Mouse (Mus musculus): ENCODE measurements around the gene Actn1.

The Actn1 gene

DNA sequence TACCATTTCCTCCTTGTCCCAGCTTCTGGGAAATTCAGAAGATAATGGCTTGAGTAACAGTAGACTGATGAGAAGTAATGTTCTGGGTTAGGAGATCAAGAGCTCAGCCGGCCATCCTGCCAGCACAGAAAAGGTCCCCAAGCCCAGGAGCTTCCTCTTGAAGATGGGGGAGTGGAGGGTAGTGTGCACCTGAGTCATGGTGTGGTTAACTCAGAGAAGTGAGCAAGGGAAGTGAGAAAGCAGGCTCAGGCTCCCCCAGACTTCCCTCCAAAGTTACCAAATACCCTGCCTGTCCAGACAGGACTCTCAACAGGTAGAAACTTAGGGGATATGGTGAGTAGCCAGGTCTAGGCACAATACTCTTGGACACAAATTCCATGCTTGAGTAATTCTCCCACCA lies 24.9 kb downstream of the Actn1 start:
- POLR2A ChIA-PET: interaction anchor here in 2 of 4 experiments (0.8 to 39.5 kb wide), 7 partner anchors 11 to 25 kb away, joined by 3 to 471 read pairs (median 5); partner anchors contain the start of gene Actn1 (in 2 of the 2)
- CTCF ChIA-PET: no interaction called here

GRCm38 (mm10) chr12:80234226-80234625 lies 25.9 kb downstream of the Actn1 start:
- ChIA-PET POLR2A (interaction anchor here in 3 of 4 experiments (0.6 to 39.5 kb wide), 18 partner anchors 10 to 973 kb away, joined by 3 to 471 read pairs (median 3); partner anchors contain the start of gene Actn1 (in 1 of the 3)), CTCF (interaction anchor here in 3 of 4 experiments (0.6 to 1.1 kb wide), 5 partner anchors 11 to 336 kb away, joined by 3 to 9 read pairs (median 3); no protein-coding TSS in a partner anchor)

DNA sequence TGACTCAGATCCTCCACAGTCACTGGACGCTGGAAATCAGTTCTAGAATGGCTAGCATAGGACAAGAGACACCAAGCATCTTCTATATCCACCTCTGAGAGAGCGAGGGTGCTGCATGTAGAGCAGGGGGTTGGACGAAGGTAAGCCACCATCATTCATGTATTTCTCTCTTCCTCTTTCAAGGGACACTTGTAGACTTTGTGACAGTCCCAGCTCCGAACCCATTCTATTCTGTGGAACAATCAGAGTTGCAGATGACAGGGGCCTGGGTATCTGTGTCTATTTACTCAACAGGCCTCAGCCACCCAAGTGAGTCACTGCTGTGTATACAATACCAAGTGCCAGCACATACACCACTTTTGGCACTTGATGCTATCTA lies 27.3 kb downstream of the Actn1 start:
- ChIA-PET CTCF (interaction anchor here in 1 of 4 experiments (0.9 kb wide), 1 partner anchor 33 kb away, joined by 3 read pairs; no protein-coding TSS in a partner anchor), POLR2A (interaction anchor here in 2 of 4 experiments (1.1 to 39.5 kb wide), 8 partner anchors 7 to 38 kb away, joined by 3 to 471 read pairs (median 18); partner anchors contain the start of gene Actn1 (in 1 of the 2))

- ChIA-PET CTCF (interaction anchor here in 1 of 4 experiments (0.9 kb wide), 1 partner anchor 33 kb away, joined by 3 read pairs; no protein-coding TSS in a partner anchor), POLR2A (interaction anchor here in 3 of 4 experiments (0.5 to 39.5 kb wide), 15 partner anchors 8 to 685 kb away, joined by 3 to 471 read pairs (median 4); partner anchors contain the start of gene Actn1 (in 1 of the 3))
Measured at GRCm38 (mm10) chr12:80232076-80232839, 27.9 kb downstream of the Actn1 start.

- ChIA-PET POLR2A (interaction anchor here in 3 of 4 experiments (0.5 to 39.5 kb wide), 14 partner anchors 9 to 433 kb away, joined by 3 to 471 read pairs (median 6); partner anchors contain the start of gene Actn1 (in 1 of the 3)), CTCF (interaction anchor here in 2 of 4 experiments (0.6 to 0.7 kb wide), 2 partner anchors 17 to 109 kb away, joined by 3 to 17 read pairs; no protein-coding TSS in a partner anchor)
Measured at GRCm38 (mm10) chr12:80231317-80231716, 28.9 kb downstream of the Actn1 start.

DNA sequence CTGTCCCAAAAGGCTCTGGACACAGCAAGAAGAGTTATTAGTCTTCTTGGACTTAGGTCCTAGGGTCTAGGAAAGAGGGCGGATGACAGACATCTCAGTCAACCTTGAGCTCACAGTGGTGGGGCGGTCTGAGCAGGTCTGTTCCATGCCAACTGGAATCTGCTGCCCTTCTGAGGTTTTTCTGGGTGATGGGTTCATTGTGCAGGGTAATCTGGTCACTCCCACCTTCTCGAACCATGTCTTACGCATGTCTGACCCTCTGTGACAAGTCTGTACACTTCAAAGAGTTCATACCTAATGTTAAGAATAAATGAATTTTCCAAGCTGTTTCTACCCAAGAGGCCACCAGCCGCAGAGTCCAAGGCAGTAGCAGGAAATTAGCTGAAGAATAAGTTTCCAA lies 29.3 kb downstream of the Actn1 start:
- CTCF ChIA-PET: interaction anchor here in 3 of 4 experiments (0.7 to 5.5 kb wide), 3 partner anchors 33 to 109 kb away, joined by 7 to 20 read pairs (median 17); no protein-coding TSS in a partner anchor
- POLR2A ChIA-PET: interaction anchor here in 3 of 4 experiments (0.5 to 39.5 kb wide), 18 partner anchors 8 to 432 kb away, joined by 3 to 471 read pairs (median 4); partner anchors contain the start of gene Actn1 (in 1 of the 3)

- CTCF ChIA-PET: interaction anchor here in 3 of 4 experiments (0.7 to 5.5 kb wide), 5 partner anchors 9 to 177 kb away, joined by 3 to 20 read pairs (median 3); no protein-coding TSS in a partner anchor
Measured at GRCm38 (mm10) chr12:80230111-80230700, 30.0 kb downstream of the Actn1 start.

DNA sequence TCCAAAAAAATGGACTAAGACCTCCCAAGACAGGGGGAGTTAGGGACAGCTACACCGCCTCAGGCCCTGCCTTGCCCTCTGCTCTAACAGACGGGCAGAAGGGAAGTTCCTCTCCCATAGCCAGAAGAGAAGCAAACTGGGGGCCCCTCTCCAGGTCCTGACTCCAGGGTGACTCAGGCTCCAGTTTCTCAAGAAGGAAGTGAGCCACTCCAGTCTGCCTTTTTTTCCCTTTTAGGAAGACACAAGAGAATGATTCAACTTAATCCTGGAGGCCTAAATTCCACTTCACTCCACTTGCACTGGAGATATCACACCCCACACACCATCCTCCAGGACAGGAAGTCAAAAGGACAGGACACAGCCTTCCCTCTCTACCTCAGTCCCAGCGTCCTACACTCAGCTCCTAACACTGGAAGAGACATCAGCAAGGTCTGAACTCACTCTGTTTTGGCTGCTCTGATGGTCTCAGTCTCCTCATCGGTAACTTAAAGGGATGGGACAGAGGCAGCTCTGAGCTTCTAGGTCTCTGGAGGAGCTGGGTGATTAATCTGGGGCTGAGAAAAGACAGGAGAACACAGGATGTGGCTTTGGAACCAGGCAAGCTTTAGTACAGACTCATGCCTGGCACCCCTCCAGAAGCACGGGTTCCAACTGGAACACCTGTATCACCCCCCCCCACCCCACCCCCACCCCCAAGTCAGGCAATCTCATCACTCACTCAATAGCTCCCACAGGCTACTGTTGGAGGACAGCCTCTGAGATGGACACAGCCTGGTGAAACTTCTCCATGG lies 31.0 kb downstream of the Actn1 start:
- CTCF ChIA-PET: interaction anchor here in 3 of 4 experiments (0.6 to 5.5 kb wide), 5 partner anchors 10 to 57 kb away, joined by 3 to 20 read pairs (median 7); no protein-coding TSS in a partner anchor
- POLR2A ChIA-PET: interaction anchor here (0.6 to 39.5 kb wide), 23 partner anchors 8 to 146 kb away, joined by 3 to 471 read pairs (median 4); partner anchors contain the start of gene Actn1 (in 1 of the 4)

More at GRCm38 (mm10) chr12:80230111-80230700, 30.0 kb downstream of the Actn1 start:
- POLR2A ChIA-PET: interaction anchor here (0.7 to 39.5 kb wide), 24 partner anchors 8 to 458 kb away, joined by 3 to 471 read pairs (median 4); partner anchors contain the start of gene Actn1 (in 1 of the 4)

DNA sequence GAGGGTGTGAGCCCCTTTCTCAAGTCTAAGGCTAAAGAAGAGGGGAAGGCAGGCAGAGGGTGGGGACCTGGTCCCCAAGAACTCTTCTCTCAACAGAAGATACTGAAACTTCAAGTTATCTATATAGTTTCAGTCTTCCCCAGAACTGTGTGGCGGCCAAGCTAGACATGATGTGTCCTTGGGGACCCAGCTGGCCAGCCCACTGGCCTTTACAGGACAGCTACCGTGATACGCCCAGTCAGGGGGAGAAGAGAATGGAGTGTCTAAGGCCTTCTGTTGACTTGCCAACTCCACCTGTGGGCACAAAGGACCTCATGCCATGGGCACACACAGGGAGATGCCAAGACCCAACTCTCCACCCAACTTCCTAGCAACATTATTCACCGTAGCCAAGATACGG lies 31.8 kb downstream of the Actn1 start:
- ChIA-PET POLR2A (interaction anchor here (0.6 to 39.5 kb wide), 19 partner anchors 8 to 801 kb away, joined by 3 to 471 read pairs (median 6); partner anchors contain the start of genes Actn1 (in 2 of the 4) and Zfp36l1 (in 1 of the 4)), CTCF (interaction anchor here in 3 of 4 experiments (0.5 to 5.5 kb wide), 5 partner anchors 28 to 166 kb away, joined by 3 to 20 read pairs (median 4); no protein-coding TSS in a partner anchor)

DNA sequence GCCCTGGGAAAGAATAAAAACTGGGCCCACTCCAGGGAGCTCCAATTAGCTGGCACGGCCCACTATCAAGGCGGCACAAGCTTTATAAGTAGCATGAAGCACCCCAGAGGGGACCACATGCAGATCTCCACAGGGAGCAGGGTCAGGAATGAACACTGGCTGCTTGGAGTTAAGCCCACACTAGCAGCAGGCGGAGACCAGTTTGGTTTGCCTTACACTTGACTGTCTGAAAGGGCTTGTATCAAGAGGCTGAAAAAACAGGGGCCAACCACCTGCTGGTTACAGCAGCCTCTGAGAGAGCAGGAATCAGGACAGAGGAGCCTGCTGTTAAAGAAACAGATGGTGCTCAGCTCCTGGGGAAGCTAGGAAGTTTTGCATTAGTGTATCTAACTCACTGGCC lies 32.3 kb downstream of the Actn1 start:
- CTCF ChIA-PET: interaction anchor here in 3 of 4 experiments (0.5 to 5.5 kb wide), 7 partner anchors 24 to 165 kb away, joined by 3 to 20 read pairs (median 5); no protein-coding TSS in a partner anchor
- POLR2A ChIA-PET: interaction anchor here (0.6 to 39.5 kb wide), 23 partner anchors 8 to 802 kb away, joined by 3 to 471 read pairs (median 6); partner anchors contain the start of genes Actn1 (in 2 of the 4) and Zfp36l1 (in 1 of the 4)

- ChIA-PET CTCF (interaction anchor here (0.6 to 5.5 kb wide), 5 partner anchors 26 to 469 kb away, joined by 4 to 20 read pairs (median 6); no protein-coding TSS in a partner anchor), POLR2A (interaction anchor here (0.6 to 39.5 kb wide), 18 partner anchors 6 to 119 kb away, joined by 3 to 471 read pairs (median 6); partner anchors contain the start of gene Actn1 (in 3 of the 4))
Measured at GRCm38 (mm10) chr12:80226101-80226500, 34.1 kb downstream of the Actn1 start.

GRCm38 (mm10) chr12:80224241-80224731 lies 35.9 kb downstream of the Actn1 start:
- ChIA-PET CTCF (interaction anchor here in 3 of 4 experiments (0.5 to 3.4 kb wide), 6 partner anchors 19 to 76 kb away, joined by 3 to 18 read pairs (median 4); no protein-coding TSS in a partner anchor), POLR2A (interaction anchor here in 3 of 4 experiments (0.6 to 39.5 kb wide), 32 partner anchors 4 to 927 kb away, joined by 3 to 471 read pairs (median 5); partner anchors contain the start of genes Actn1 (in 2 of the 3), Zfp36l1 (in 2 of the 3) and Rad51b (in 1 of the 3))

DNA sequence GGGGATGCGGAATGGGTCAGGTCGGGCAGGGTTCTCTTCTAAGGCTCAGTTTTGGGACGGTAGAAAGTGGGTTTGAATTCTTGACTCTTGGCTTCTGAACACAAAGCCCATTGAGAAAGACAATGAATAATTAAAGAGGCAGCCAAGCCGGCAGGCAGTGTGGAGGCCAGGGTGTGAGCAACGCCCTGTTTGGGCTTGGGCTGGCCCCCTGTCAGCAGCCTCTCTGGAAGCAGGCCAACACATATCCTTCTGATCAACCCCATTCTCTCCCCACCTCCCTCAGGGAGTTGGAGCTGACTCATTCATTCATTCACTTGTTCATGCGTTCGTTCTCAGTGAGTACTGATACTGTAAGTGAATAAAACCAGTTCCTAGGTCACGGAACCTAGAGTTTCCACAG lies 36.7 kb downstream of the Actn1 start:
- CTCF ChIA-PET: interaction anchor here in 3 of 4 experiments (0.6 to 3.4 kb wide), 8 partner anchors 18 to 903 kb away, joined by 3 to 18 read pairs (median 3); partner anchors contain the start of gene Actn1 (in 1 of the 3)
- POLR2A ChIA-PET: interaction anchor here in 3 of 4 experiments (0.6 to 39.5 kb wide), 31 partner anchors 3 to 239 kb away, joined by 3 to 471 read pairs (median 5); partner anchors contain the start of genes Actn1 (in 3 of the 3), Zfp36l1 (in 2 of the 3) and Exd2 (in 1 of the 3)

GRCm38 (mm10) chr12:80222473-80222872 lies 37.7 kb downstream of the Actn1 start:
- ChIA-PET CTCF (interaction anchor here in 2 of 4 experiments (0.5 to 3.4 kb wide), 8 partner anchors 15 to 99 kb away, joined by 3 to 18 read pairs (median 3); partner anchors contain the start of gene Actn1 (in 1 of the 2)), POLR2A (interaction anchor here in 3 of 4 experiments (0.7 to 39.5 kb wide), 25 partner anchors 2 to 240 kb away, joined by 3 to 471 read pairs (median 5); partner anchors contain the start of genes Actn1 (in 3 of the 3), Exd2 (in 1 of the 3) and Zfp36l1 (in 1 of the 3))

DNA sequence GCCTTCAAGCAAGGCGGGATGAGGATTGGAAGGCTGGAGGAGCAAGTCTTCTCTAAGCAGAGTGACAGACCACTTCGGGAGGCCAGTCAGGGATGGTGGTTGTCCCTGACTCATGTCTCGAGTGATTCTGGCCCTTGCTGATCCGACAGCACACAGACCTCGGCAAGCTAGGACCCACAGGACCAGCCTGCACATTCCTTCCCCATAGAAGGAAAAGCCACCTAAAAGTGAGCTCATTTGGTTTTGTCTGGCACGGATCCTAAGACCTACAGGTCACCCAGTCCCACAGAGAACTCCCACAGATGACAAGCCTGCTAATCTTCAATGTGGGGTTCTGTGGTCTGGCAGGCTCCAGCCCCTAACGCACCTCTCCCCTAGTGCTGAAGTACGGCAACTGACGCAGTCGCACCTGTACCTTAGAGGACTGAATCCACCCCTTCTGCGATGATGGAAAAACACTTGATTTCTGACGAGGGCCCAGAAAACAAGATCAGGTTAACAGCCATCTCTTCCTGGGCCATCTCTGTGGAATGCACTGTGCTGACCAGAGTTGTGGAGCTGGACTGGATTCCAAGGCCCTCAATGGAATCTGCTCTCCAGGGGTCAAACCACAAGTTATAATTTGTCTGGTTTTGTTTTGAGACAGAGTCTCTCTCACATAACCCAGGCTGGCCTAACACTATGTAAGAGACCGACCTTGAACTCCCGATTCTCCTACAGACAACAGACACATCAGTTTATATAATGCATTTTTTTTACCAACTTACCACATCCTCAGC lies 39.7 kb downstream of the Actn1 start:
- ChIA-PET POLR2A (interaction anchor here in 3 of 4 experiments (0.5 to 16.3 kb wide), 11 partner anchors 10 to 702 kb away, joined by 3 to 471 read pairs (median 7); partner anchors contain the start of gene Actn1 (in 1 of the 3)), CTCF (no interaction called here)
